Mouse (Mus musculus) liver, postnatal 0 days (tissue): ENCODE measurements around the gene Add3.

ENCODE experiments used
- CTCF ChIP-seq: sonication (generic); IDR thresholded peaks from 2 replicates; pipeline ENCODE4 v1.5.1; 2016; ENCODE audit warnings: antibody characterized with exemption, low read depth
- EP300 ChIP-seq: IDR thresholded peaks from 2 replicates; pipeline ENCODE4 v1.6.1; 2016; ENCODE audit warnings: antibody characterized with exemption, low read depth, mild to moderate bottlenecking

GRCm38 (mm10) chr19:53166367-53166766 is 26.1 kb downstream of the Add3 start:
- TF ChIP-seq CTCF: no peak
- TF ChIP-seq EP300: no peak
